ENCODE assay signal across 9 mouse cellular contexts in genomic region chr7:104199822-104200221, GRCm38 (mm10). TPM values are rescaled to one million over a fixed set of nuclear protein-coding genes. Genes with fewer than 3 reads are reported as not detected.
A peak's percentile ranks its signal among the peaks of the same experiment; 100 is the strongest.
DNase-seq lines count a peak whose midpoint lies in the region; ATAC-seq lines count a peak whose summit lies in the region.
"Had no signal": no experiment of that assay in that cellular context is flagged by ENCODE, and none has a peak within 500 bp of the region (broad histone marks: within the 10 kb centered on the region; RNA-seq: fewer than 3 reads in every experiment).

No protein-coding gene starts in this region.

- no peak overlapping the region for H3K27ac ChIP-seq in forebrain, embryonic 14.5 days (ENCODE audit: low read depth, low read length)
- H3K27ac ChIP-seq in hindbrain, embryonic 13.5 days: no peak overlapping the region
- H3K27ac ChIP-seq: liver, embryonic 15.5 days had no signal

- no peaks in the 10 kb centered on the region for H3K27me3 ChIP-seq in forebrain, embryonic 14.5 days (replicated peaks; ENCODE audit: control insufficient read depth, insufficient read depth, low read length)
- no peaks in the 10 kb centered on the region for H3K27me3 ChIP-seq in hindbrain, embryonic 13.5 days
- no peaks in the 10 kb centered on the region for H3K27me3 ChIP-seq in splenic B cell, adult 2 months (ENCODE audit: control insufficient read depth, insufficient read depth, low read length, poor library complexity, severe bottlenecking)
- H3K27me3 ChIP-seq: liver, embryonic 15.5 days had no signal

- no peak overlapping the region for H3K9ac ChIP-seq in forebrain, embryonic 14.5 days (ENCODE audit: low read length)
- no peak overlapping the region for H3K9ac ChIP-seq in hindbrain, embryonic 13.5 days
- H3K9ac ChIP-seq: liver, embryonic 15.5 days had no signal

- WGBS in forebrain, embryonic 14.5 days: 6% methylated on average over 5 of the region's 5 CpGs
- 7% methylated on average over 5 of the region's 5 CpGs for WGBS in hindbrain, embryonic 13.5 days

- no peaks in the 10 kb centered on the region for H3K9me3 ChIP-seq in forebrain, embryonic 14.5 days (replicated peaks; ENCODE audit: control insufficient read depth, low read length)
- no peaks in the 10 kb centered on the region for H3K9me3 ChIP-seq in hindbrain, embryonic 13.5 days
- H3K9me3 ChIP-seq: liver, embryonic 15.5 days had no signal

- peak; percentile 40; the same call in 1 of the 2 replicates for ATAC-seq in forebrain, embryonic 14.5 days
- 0 out of 2 replicates have a peak, but pooled peaks have one; percentile 59 for ATAC-seq in hindbrain, embryonic 13.5 days (ENCODE audit: low FRiP score)
- peak; percentile 99 for ATAC-seq in megakaryocyte progenitor cell, adult 5-6 weeks (replicated peaks; ENCODE audit: poor library complexity)

- H3K4me2 ChIP-seq in forebrain, embryonic 14.5 days (ENCODE audit: low read length): no peak overlapping the region
- H3K4me2 ChIP-seq in hindbrain, embryonic 13.5 days: no peak overlapping the region
- H3K4me2 ChIP-seq: liver, embryonic 15.5 days had no signal

- H3K36me3 ChIP-seq in forebrain, embryonic 14.5 days (ENCODE audit: control insufficient read depth, insufficient read depth, low read length): no peaks in the 10 kb centered on the region
- H3K36me3 ChIP-seq in hindbrain, embryonic 13.5 days: no peaks in the 10 kb centered on the region
- H3K36me3 ChIP-seq in splenic B cell, adult 2 months (ENCODE audit: control insufficient read depth, insufficient read depth, low read length, poor library complexity, severe bottlenecking): no peaks in the 10 kb centered on the region
- H3K36me3 ChIP-seq: liver, embryonic 15.5 days had no signal

- H3K4me3 ChIP-seq in forebrain, embryonic 14.5 days (ENCODE audit: low read depth, low read length): no peak overlapping the region
- no peak overlapping the region for H3K4me3 ChIP-seq in hindbrain, embryonic 13.5 days
- H3K4me3 ChIP-seq: liver, embryonic 15.5 days had no signal

- no peaks in the 10 kb centered on the region for H3K4me1 ChIP-seq in forebrain, embryonic 14.5 days (ENCODE audit: control insufficient read depth, insufficient read depth, low read length)
- H3K4me1 ChIP-seq in hindbrain, embryonic 13.5 days (replicated peaks): no peaks in the 10 kb centered on the region
- H3K4me1 ChIP-seq: liver, embryonic 15.5 days had no signal

- DNase-seq in cerebellum, adult 11-12 months: peak; percentile 2
- no peak for DNase-seq in cerebellum, adult 9-11 months
- DNase-seq in adrenal gland, postnatal 36 days: peak; percentile 79 to 86
- DNase-seq in forebrain, embryonic 14.5 days (ENCODE audit: low spot score): peak; percentile 51
- peak; percentile 13 to 65 for DNase-seq in layer of hippocampus, postnatal 25 days (ENCODE audit: extremely low spot score in 1 of 2, low spot score in 1 of 2)
- peak; percentile 90 for DNase-seq in splenic B cell, adult 2 months (ENCODE audit: low read depth, low spot score)

RNA-seq across cellular contexts. Expression of gene Olfr649, which starts 4.0 kb away (rescaled TPM):
- total RNA-seq in adrenal gland, postnatal 36 days (2021): not detected
- polyA plus RNA-seq in forebrain, embryonic 14.5 days (2014; fragmentation: Nextera tagmentation; extraction: Ambion mirVana): not detected in 2 replicates
- not detected in 2 replicates for polyA plus RNA-seq in hindbrain, embryonic 13.5 days (2015; fragmentation: Nextera tagmentation; extraction: Ambion mirVana)
- total RNA-seq in layer of hippocampus, postnatal 25 days (2021): not detected
- total RNA-seq in megakaryocyte progenitor cell, adult 5-6 weeks (2015): not detected in 2 replicates
- total RNA-seq in megakaryocyte progenitor cell, adult 5-6 weeks (2017): not detected in 2 replicates
- polyA plus RNA-seq: liver, embryonic 15.5 days had no signal

RNA-seq across cellular contexts. Expression of gene Olfr648, which starts 16.6 kb away (rescaled TPM):
- total RNA-seq in adrenal gland, postnatal 36 days (2021): not detected
- polyA plus RNA-seq in forebrain, embryonic 14.5 days (2014; fragmentation: Nextera tagmentation; extraction: Ambion mirVana): 0.27 and 0.33 TPM in 2 replicates
- polyA plus RNA-seq in hindbrain, embryonic 13.5 days (2015; fragmentation: Nextera tagmentation; extraction: Ambion mirVana): 0.26 and 0.34 TPM in 2 replicates
- total RNA-seq in layer of hippocampus, postnatal 25 days (2021): under 1 TPM; 0.10 to 0.23 TPM
- not detected in 2 replicates for total RNA-seq in megakaryocyte progenitor cell, adult 5-6 weeks (2015)
- total RNA-seq in megakaryocyte progenitor cell, adult 5-6 weeks (2017): not detected in 2 replicates

RNA-seq across cellular contexts. Expression of gene Trim6, which starts 18.8 kb away (rescaled TPM):
- under 1 TPM; 0.26 to 0.36 TPM for total RNA-seq in adrenal gland, postnatal 36 days (2021)
- polyA plus RNA-seq in forebrain, embryonic 14.5 days (2014; fragmentation: Nextera tagmentation; extraction: Ambion mirVana): 0.27 TPM in 1 of 2 replicates, not detected in the other
- 0.43 and 0.50 TPM in 2 replicates for polyA plus RNA-seq in hindbrain, embryonic 13.5 days (2015; fragmentation: Nextera tagmentation; extraction: Ambion mirVana)
- total RNA-seq in layer of hippocampus, postnatal 25 days (2021): under 1 TPM; 0.30 to 0.59 TPM
- 2.3 and 3.7 TPM in 2 replicates for total RNA-seq in megakaryocyte progenitor cell, adult 5-6 weeks (2015)
- 2.1 and 2.5 TPM in 2 replicates for total RNA-seq in megakaryocyte progenitor cell, adult 5-6 weeks (2017)

RNA-seq across cellular contexts. Expression of gene Olfm5, which starts 35.2 kb away (rescaled TPM):
- not detected for total RNA-seq in adrenal gland, postnatal 36 days (2021)
- polyA plus RNA-seq in forebrain, embryonic 14.5 days (2014; fragmentation: Nextera tagmentation; extraction: Ambion mirVana): not detected in 2 replicates
- polyA plus RNA-seq in hindbrain, embryonic 13.5 days (2015; fragmentation: Nextera tagmentation; extraction: Ambion mirVana): not detected in 2 replicates
- not detected for total RNA-seq in layer of hippocampus, postnatal 25 days (2021)
- 0.15 TPM in 1 of 2 replicates, not detected in the other for total RNA-seq in megakaryocyte progenitor cell, adult 5-6 weeks (2015)
- 0.17 TPM in 1 of 2 replicates, not detected in the other for total RNA-seq in megakaryocyte progenitor cell, adult 5-6 weeks (2017)
- polyA plus RNA-seq: liver, embryonic 15.5 days had no signal

RNA-seq across cellular contexts. Expression of gene Trim34a, which starts 44.4 kb away (rescaled TPM):
- 10 to 100 TPM in 1 of 2 experiments, 1 to 10 TPM in 1; 7.3 to 10.5 TPM for total RNA-seq in adrenal gland, postnatal 36 days (2021)
- 0.47 and 0.53 TPM in 2 replicates for polyA plus RNA-seq in forebrain, embryonic 14.5 days (2014; fragmentation: Nextera tagmentation; extraction: Ambion mirVana)
- 0.90 and 1.00 TPM in 2 replicates for polyA plus RNA-seq in hindbrain, embryonic 13.5 days (2015; fragmentation: Nextera tagmentation; extraction: Ambion mirVana)
- under 1 TPM; 0.69 to 0.96 TPM for total RNA-seq in layer of hippocampus, postnatal 25 days (2021)
- 8.6 and 10.9 TPM in 2 replicates for total RNA-seq in megakaryocyte progenitor cell, adult 5-6 weeks (2015)
- total RNA-seq in megakaryocyte progenitor cell, adult 5-6 weeks (2017): 10.4 and 16.4 TPM in 2 replicates

Comparison
In these comparisons a context has a peak if more than half of its experiments do, and no peak if none do; other contexts are left out.
1. ATAC-seq: peak in every context shown above with its lines; median percentile 99 in megakaryocyte progenitor cell, adult 5-6 weeks; 59 in hindbrain, embryonic 13.5 days; 40 in forebrain, embryonic 14.5 days.